Mouse (Mus musculus) hindbrain, embryonic 15.5 days (tissue): Measurements from ENCODE around the gene Shisal2a. TPM values are rescaled to one million over a fixed set of nuclear protein-coding genes. Genes with fewer than 3 reads are reported as not detected.

Experiments
- ATAC-seq: fragments of 200-750 bp; cut with Nextera tagmentation; 2 replicates; pipeline ENCODE4 v1.8.0; 2017; ENCODE audit warnings: low read depth, moderate number of reproducible peaks, moderate TSS enrichment; ENCODE audit not compliant: low FRiP score
- H3K27ac ChIP-seq: fragments of 300-500 bp; sonication (generic); replicated peaks from 2 replicates; pipeline ENCODE4 v1.5.1; 2015; ENCODE audit warnings: mild to moderate bottlenecking, inconsistent platforms
- H3K27me3 ChIP-seq: fragments of 300-500 bp; sonication (generic); 2 replicates; pipeline ENCODE4 v1.6.1; 2015; ENCODE audit warnings: control low read depth, inconsistent platforms
- H3K36me3 ChIP-seq: fragments of 300-500 bp; sonication (generic); 2 replicates; pipeline ENCODE4 v1.6.1; 2015; ENCODE audit warnings: control low read depth, inconsistent platforms
- H3K4me1 ChIP-seq: fragments of 300-500 bp; sonication (generic); replicated peaks from 2 replicates; pipeline ENCODE4 v1.6.1; 2015; ENCODE audit warnings: control low read depth, inconsistent platforms
- H3K4me2 ChIP-seq: fragments of 300-500 bp; sonication (generic); 2 replicates; pipeline ENCODE4 v1.6.1; 2015; ENCODE audit warnings: moderate library complexity, mild to moderate bottlenecking, inconsistent platforms
- H3K4me3 ChIP-seq: fragments of 300-500 bp; sonication (generic); 2 replicates; pipeline ENCODE4 v1.5.1; 2015; ENCODE audit warnings: mild to moderate bottlenecking, inconsistent platforms
- H3K9ac ChIP-seq: fragments of 300-500 bp; sonication (generic); 2 replicates; pipeline ENCODE4 v1.6.1; 2015; ENCODE audit warnings: inconsistent platforms
- H3K9me3 ChIP-seq: fragments of 300-500 bp; sonication (generic); 2 replicates; pipeline ENCODE4 v1.6.1; 2016; ENCODE audit warnings: control low read depth, inconsistent platforms
- WGBS: fragments of 180-500 bp; shearing (Covaris S2); methylation state at CpG from one replicate; pipeline ENCODE4 v1.1.7; 2015; 5-methylcytosine and 5-hydroxymethylcytosine counted together
- polyA plus RNA-seq: library from polyadenylated mRNA; unstranded; fragments of >200 nt; fragmentation: Nextera tagmentation; extraction: Ambion mirVana; gene quantifications from 2 replicates; pipeline ENCODE4 v1.2.1, GENCODE M21; 2015

The Shisal2a gene
- polyA plus RNA-seq: 4.6 and 4.7 TPM in 2 replicates

- no peaks in the 10 kb centered on the region for H3K27me3 ChIP-seq
- H3K36me3 ChIP-seq: no peaks in the 10 kb centered on the region
- under 1% methylated on average over 55 of the region's 55 CpGs for WGBS
- H3K9ac ChIP-seq: peak within 1 kb of the TSS; percentile 52
- H3K4me3 ChIP-seq: peak within 1 kb of the TSS; percentile 47
- peaks cover 9% of the 10 kb centered on the region for H3K4me1 ChIP-seq
- H3K9me3 ChIP-seq: no peaks in the 10 kb centered on the region
- ATAC-seq: peak; percentile 49
- H3K4me2 ChIP-seq: peak within 1 kb of the TSS; percentile 63
- H3K27ac ChIP-seq: peak within 1 kb of the TSS; percentile 44; the same call in 1 of the 2 replicates
These were observed at the start of gene Shisal2a for GRCm38 (mm10) chr4:108383183-108383714. Shisal2a (minus strand) TSS chr4:108383349.

- H3K4me2 ChIP-seq: no peak overlapping the region
- H3K9me3 ChIP-seq: no peaks in the 10 kb centered on the region
- no peak overlapping the region for H3K4me3 ChIP-seq
- ATAC-seq: no peak
- H3K9ac ChIP-seq: no peak overlapping the region
- 34% methylated on average over 2 of the region's 2 CpGs for WGBS
- peaks cover 17% of the 10 kb centered on the region for H3K4me1 ChIP-seq
- no peak overlapping the region for H3K27ac ChIP-seq
- H3K27me3 ChIP-seq: no peaks in the 10 kb centered on the region
- H3K36me3 ChIP-seq: no peaks in the 10 kb centered on the region
These were observed 48.4 kb upstream of the Shisal2a start for GRCm38 (mm10) chr4:108431561-108431936.

GRCm38 (mm10) chr4:108430656-108431560 lies 47.8 kb upstream of the Shisal2a start:
- Histone ChIP-seq H3K9ac (no peak overlapping the region), H3K4me2 (no peak overlapping the region), H3K27me3 (no peaks in the 10 kb centered on the region), H3K27ac (peak overlapping the region; percentile 46), H3K9me3 (no peaks in the 10 kb centered on the region), H3K4me3 (no peak overlapping the region), H3K36me3 (no peaks in the 10 kb centered on the region), H3K4me1 (peaks cover 17% of the 10 kb centered on the region)
- 30% methylated on average over 4 of the region's 4 CpGs for WGBS
- ATAC-seq: peak; percentile 81

GRCm38 (mm10) chr4:108428341-108428721 lies 45.2 kb upstream of the Shisal2a start:
- no peak overlapping the region for H3K9ac ChIP-seq
- H3K27ac ChIP-seq: no peak overlapping the region
- H3K4me2 ChIP-seq: no peak overlapping the region
- H3K4me1 ChIP-seq: peaks cover 14% of the 10 kb centered on the region
- no peaks in the 10 kb centered on the region for H3K27me3 ChIP-seq
- H3K9me3 ChIP-seq: no peaks in the 10 kb centered on the region
- 89% methylated on average over 6 of the region's 6 CpGs for WGBS
- no peak overlapping the region for H3K4me3 ChIP-seq
- no peaks in the 10 kb centered on the region for H3K36me3 ChIP-seq
- ATAC-seq: no peak

GRCm38 (mm10) chr4:108427719-108428340 lies 44.7 kb upstream of the Shisal2a start:
- no peaks in the 10 kb centered on the region for H3K27me3 ChIP-seq
- H3K4me1 ChIP-seq: peaks cover 13% of the 10 kb centered on the region
- WGBS: 87% methylated on average over 11 of the region's 11 CpGs
- H3K4me3 ChIP-seq: no peak overlapping the region
- no peaks in the 10 kb centered on the region for H3K9me3 ChIP-seq
- no peak overlapping the region for H3K9ac ChIP-seq
- ATAC-seq: no peak
- no peak overlapping the region for H3K4me2 ChIP-seq
- H3K36me3 ChIP-seq: no peaks in the 10 kb centered on the region
- H3K27ac ChIP-seq: no peak overlapping the region

GRCm38 (mm10) chr4:108424587-108424986 lies 41.4 kb upstream of the Shisal2a start:
- H3K9ac ChIP-seq: no peak overlapping the region
- H3K9me3 ChIP-seq: no peaks in the 10 kb centered on the region
- H3K27me3 ChIP-seq: no peaks in the 10 kb centered on the region
- no peak for ATAC-seq
- no peak overlapping the region for H3K4me3 ChIP-seq
- WGBS: 90% methylated on average over 2 of the region's 2 CpGs
- H3K36me3 ChIP-seq: no peaks in the 10 kb centered on the region
- no peak overlapping the region for H3K27ac ChIP-seq
- H3K4me1 ChIP-seq: no peaks in the 10 kb centered on the region
- H3K4me2 ChIP-seq: no peak overlapping the region

- Histone ChIP-seq H3K9me3 (no peaks in the 10 kb centered on the region), H3K4me2 (no peak overlapping the region), H3K36me3 (no peaks in the 10 kb centered on the region), H3K27ac (no peak overlapping the region), H3K9ac (no peak overlapping the region), H3K4me1 (peaks cover 16% of the 10 kb centered on the region), H3K4me3 (no peak overlapping the region), H3K27me3 (no peaks in the 10 kb centered on the region)
- WGBS: 42% methylated on average over 8 of the region's 8 CpGs
- ATAC-seq: no peak
These were observed 24.5 kb upstream of the Shisal2a start for GRCm38 (mm10) chr4:108407621-108408020.

GRCm38 (mm10) chr4:108406861-108407401 lies 23.8 kb upstream of the Shisal2a start, which contains the start of gene Gpx7:
Gpx7 (minus strand) TSS chr4:108406961.
- Histone ChIP-seq H3K9me3 (no peaks in the 10 kb centered on the region), H3K9ac (peak within 1 kb of the TSS; percentile 53), H3K4me3 (peak within 1 kb of the TSS; percentile 44), H3K27ac (peak within 1 kb of the TSS; percentile 47), H3K4me2 (peak within 1 kb of the TSS; percentile 83), H3K27me3 (no peaks in the 10 kb centered on the region), H3K4me1 (peaks cover 16% of the 10 kb centered on the region), H3K36me3 (no peaks in the 10 kb centered on the region)
- 0 out of 2 replicates have a peak, but pooled peaks have one; percentile 25 for ATAC-seq
- WGBS: 10% methylated on average over 15 of the region's 15 CpGs

- peak; percentile 82 for ATAC-seq
- WGBS: 2% methylated on average over 52 of the region's 52 CpGs
- H3K27ac ChIP-seq: peak overlapping the region; percentile 47
These were observed 23.1 kb upstream of the Shisal2a start for GRCm38 (mm10) chr4:108406138-108406860.

GRCm38 (mm10) chr4:108405766-108406137 lies 22.6 kb upstream of the Shisal2a start:
- no peaks in the 10 kb centered on the region for H3K36me3 ChIP-seq
- 71% methylated on average over 3 of the region's 3 CpGs for WGBS
- H3K4me1 ChIP-seq: peaks cover 16% of the 10 kb centered on the region
- H3K27ac ChIP-seq: peak overlapping the region; percentile 47; the same call in 1 of the 2 replicates
- peak overlapping the region; percentile 44 for H3K4me3 ChIP-seq
- H3K4me2 ChIP-seq: peak overlapping the region; percentile 83
- H3K9ac ChIP-seq: peak overlapping the region; percentile 53; the same call in 1 of the 2 replicates
- ATAC-seq: peak; percentile 13; the same call in 1 of the 2 replicates
- H3K9me3 ChIP-seq: no peaks in the 10 kb centered on the region
- no peaks in the 10 kb centered on the region for H3K27me3 ChIP-seq

More at GRCm38 (mm10) chr4:108406138-108406860, 23.1 kb upstream of the Shisal2a start:
- Histone ChIP-seq H3K9me3 (no peaks in the 10 kb centered on the region), H3K36me3 (no peaks in the 10 kb centered on the region), H3K4me2 (peak overlapping the region; percentile 83), H3K27me3 (no peaks in the 10 kb centered on the region), H3K9ac (peak overlapping the region; percentile 53), H3K4me1 (peaks cover 16% of the 10 kb centered on the region), H3K4me3 (peak overlapping the region; percentile 44)
